Mouse (Mus musculus) lung, postnatal 4 days (tissue): ENCODE results near the gene Pnmal1.
A peak's percentile ranks its signal among the peaks of the same experiment; 100 is the strongest.

ENCODE experiments used
- DNase-seq, 2 experiments: peaks; one replicate each; pipeline ENCODE4 v3.0.0; 2021

Gene Pnmal1

GRCm38 (mm10) chr7:16999650-17000049 lies 40.2 kb downstream of the Pnmal1 start:
- DNase-seq: peak; percentile 83 to 92

GRCm38 (mm10) chr7:17002375-17003195 lies 43.1 kb downstream of the Pnmal1 start:
- peak; percentile 72 to 85 for DNase-seq

GRCm38 (mm10) chr7:17003230-17003960 lies 43.9 kb downstream of the Pnmal1 start:
- DNase-seq: no peak

GRCm38 (mm10) chr7:17004716-17005115 lies 45.2 kb downstream of the Pnmal1 start:
- no peak for DNase-seq

- DNase-seq: peak; percentile 30 to 46
Observed at GRCm38 (mm10) chr7:17007300-17007699, 47.8 kb downstream of the Pnmal1 start.

GRCm38 (mm10) chr7:17009326-17010009 lies 50.0 kb downstream of the Pnmal1 start:
- DNase-seq: no peak

- peak in 1 of 2 experiments; percentile 36 for DNase-seq
Observed at GRCm38 (mm10) chr7:17010010-17010347, 50.5 kb downstream of the Pnmal1 start.

- no peak for DNase-seq
Observed at GRCm38 (mm10) chr7:17011909-17012590, 52.6 kb downstream of the Pnmal1 start.
